Mouse (Mus musculus) ES-Bruce4 (cell line): ENCODE data around the gene Gm4131. TPM values are rescaled to one million over a fixed set of nuclear protein-coding genes. Genes with fewer than 3 reads are reported as not detected.

Experiments used
- H3K27ac ChIP-seq: 2 replicates; pipeline ENCODE4 v1.5.1; 2012; ENCODE audit warnings: low read length, inconsistent platforms; ENCODE audit not compliant: insufficient read depth
- H3K27me3 ChIP-seq: 2 replicates; pipeline ENCODE4 v1.6.1; 2012; ENCODE audit warnings: mild to moderate bottlenecking, low read length, inconsistent platforms; ENCODE audit not compliant: control insufficient read depth, poor library complexity, insufficient read depth, severe bottlenecking
- H3K36me3 ChIP-seq: 2 replicates; pipeline ENCODE4 v1.6.1; 2012; ENCODE audit warnings: inconsistent platforms, mild to moderate bottlenecking, low read length, moderate library complexity; ENCODE audit not compliant: control insufficient read depth, poor library complexity, insufficient read depth, severe bottlenecking
- H3K4me1 ChIP-seq: one replicate; pipeline ENCODE4 v1.8.1; 2011; ENCODE audit warnings: low read length; ENCODE audit not compliant: control insufficient read depth, insufficient read depth
- H3K4me3 ChIP-seq: 2 replicates; pipeline ENCODE4 v1.5.1; 2011; ENCODE audit warnings: low read depth, mild to moderate bottlenecking, low read length
- H3K9ac ChIP-seq: 2 replicates; pipeline ENCODE4 v1.6.1; 2012; ENCODE audit warnings: low read depth, mild to moderate bottlenecking, inconsistent platforms; ENCODE audit not compliant: poor library complexity, severe bottlenecking
- H3K9me3 ChIP-seq: replicated peaks from 2 replicates; pipeline ENCODE4 v1.6.1; 2012; ENCODE audit warnings: mild to moderate bottlenecking, low read length, inconsistent platforms; ENCODE audit not compliant: control insufficient read depth, poor library complexity, insufficient read depth, severe bottlenecking
- CTCF ChIP-seq: IDR thresholded peaks from one replicate; pipeline ENCODE4 v1.8.1; 2011; ENCODE audit warnings: low read depth, low read length
- EP300 ChIP-seq: IDR thresholded peaks from 2 replicates; pipeline ENCODE4 v1.6.1; 2011; ENCODE audit warnings: low read depth, low read length; ENCODE audit not compliant: insufficient read depth
- POLR2A ChIP-seq: IDR thresholded peaks from one replicate; pipeline ENCODE4 v1.8.1; 2011; ENCODE audit warnings: low read length; ENCODE audit not compliant: insufficient read depth
- polyA plus RNA-seq: library from polyadenylated mRNA; stranded (reverse); fragments of >200 nt; gene quantifications from 2 replicates; pipeline ENCODE4 v1.2.4, GENCODE M21; 2011; ENCODE audit warnings: low read depth; ENCODE audit not compliant: missing spikeins, insufficient read depth, insufficient read length

Gene Gm4131
- polyA plus RNA-seq, 1 experiment = not detected

- TF ChIP-seq CTCF (no peak), EP300 (no peak), POLR2A (no peak)
These were observed 20.4 kb downstream of the Gm4131 start for GRCm38 (mm10) chr14:62546296-62546695.

DNA sequence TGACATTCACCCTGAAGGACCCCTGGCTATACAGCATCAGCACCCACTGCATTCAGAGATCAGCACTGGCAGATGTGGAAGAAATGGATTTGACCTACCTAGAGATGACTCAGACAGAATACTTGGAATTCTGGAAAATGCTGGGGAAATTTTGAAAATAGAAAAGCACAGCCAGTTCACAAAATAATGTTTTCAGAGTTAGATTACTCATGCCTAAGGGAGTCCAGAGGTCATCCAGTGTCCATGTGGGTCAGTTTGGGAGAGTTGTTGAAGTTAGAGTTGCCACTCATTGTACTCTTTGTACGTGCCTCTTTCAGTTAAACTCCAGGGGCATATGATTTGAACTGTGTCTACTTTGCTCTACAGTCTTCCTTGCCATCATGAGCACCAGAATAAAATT lies 25.0 kb downstream of the Gm4131 start:
- no peaks in the 10 kb centered on the region for H3K36me3 ChIP-seq
- no peaks in the 10 kb centered on the region for H3K4me1 ChIP-seq
- no peak for TF ChIP-seq CTCF

More at GRCm38 (mm10) chr14:62546296-62546695, 20.4 kb downstream of the Gm4131 start:
- Histone ChIP-seq H3K9ac (no peak overlapping the region), H3K27ac (no peak overlapping the region), H3K4me1 (no peaks in the 10 kb centered on the region), H3K9me3 (no peaks in the 10 kb centered on the region), H3K36me3 (no peaks in the 10 kb centered on the region), H3K4me3 (no peak overlapping the region), H3K27me3 (no peaks in the 10 kb centered on the region)

GRCm38 (mm10) chr14:62539834-62540233 lies 26.9 kb downstream of the Gm4131 start:
- Histone ChIP-seq H3K27ac (no peak overlapping the region), H3K4me1 (no peaks in the 10 kb centered on the region), H3K27me3 (no peaks in the 10 kb centered on the region), H3K36me3 (no peaks in the 10 kb centered on the region), H3K4me3 (no peak overlapping the region), H3K9ac (no peak overlapping the region), H3K9me3 (no peaks in the 10 kb centered on the region)
- TF ChIP-seq POLR2A = no peak
- no peak for TF ChIP-seq EP300
- no peak for TF ChIP-seq CTCF

More for the DNA sequence above, 25.0 kb downstream of the Gm4131 start:
- no peak overlapping the region for H3K27ac ChIP-seq
- no peaks in the 10 kb centered on the region for H3K27me3 ChIP-seq
- H3K4me3 ChIP-seq = no peak overlapping the region
- H3K9ac ChIP-seq = no peak overlapping the region
- H3K9me3 ChIP-seq = no peaks in the 10 kb centered on the region

- Histone ChIP-seq H3K9ac (no peak overlapping the region), H3K27ac (no peak overlapping the region), H3K9me3 (no peaks in the 10 kb centered on the region), H3K4me3 (no peak overlapping the region), H3K27me3 (no peaks in the 10 kb centered on the region), H3K4me1 (no peaks in the 10 kb centered on the region), H3K36me3 (no peaks in the 10 kb centered on the region)
- TF ChIP-seq EP300 (no peak), CTCF (no peak), POLR2A (no peak)
These were observed 29.7 kb downstream of the Gm4131 start for GRCm38 (mm10) chr14:62536988-62537387.

DNA sequence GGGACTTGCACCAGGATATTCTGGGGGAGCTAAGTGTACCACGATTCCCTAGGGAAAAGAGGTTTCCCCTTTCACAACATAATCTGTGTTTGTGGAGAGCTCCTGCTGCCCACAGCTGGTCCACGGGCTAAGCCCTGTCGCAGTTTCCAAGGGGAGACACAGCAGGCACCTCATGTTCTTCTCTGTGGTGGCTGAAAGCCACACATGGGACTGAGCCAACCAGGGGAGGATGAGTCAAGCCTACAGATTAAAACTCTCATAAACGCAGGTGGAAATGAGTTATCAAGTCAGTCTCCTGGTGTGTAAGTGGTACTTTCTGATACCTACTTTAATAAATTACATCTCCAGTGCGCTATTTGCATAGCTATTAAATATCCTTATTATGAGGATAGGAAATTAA lies 30.6 kb downstream of the Gm4131 start:
- no peaks in the 10 kb centered on the region for H3K4me1 ChIP-seq
- H3K27me3 ChIP-seq = no peaks in the 10 kb centered on the region
- H3K4me3 ChIP-seq = no peak overlapping the region
- no peak overlapping the region for H3K9ac ChIP-seq
- H3K9me3 ChIP-seq = no peaks in the 10 kb centered on the region
- TF ChIP-seq CTCF (no peak), POLR2A (no peak), EP300 (no peak)
- no peak overlapping the region for H3K27ac ChIP-seq
- no peaks in the 10 kb centered on the region for H3K36me3 ChIP-seq

GRCm38 (mm10) chr14:62530951-62531350 lies 35.8 kb downstream of the Gm4131 start:
- Histone ChIP-seq H3K27ac (no peak overlapping the region), H3K9ac (no peak overlapping the region), H3K36me3 (no peaks in the 10 kb centered on the region), H3K9me3 (no peaks in the 10 kb centered on the region), H3K4me3 (no peak overlapping the region), H3K27me3 (no peaks in the 10 kb centered on the region), H3K4me1 (no peaks in the 10 kb centered on the region)
- TF ChIP-seq EP300 (no peak), POLR2A (no peak), CTCF (no peak)
